Mouse (Mus musculus): ENCODE measurements at regions not wholly inside any gene's neighbourhood (a gene's known extent, or its start where the extent isn't known, plus 50 kb on each side); places are given as distances from the start of the nearest gene placed in this dataset.

DNA sequence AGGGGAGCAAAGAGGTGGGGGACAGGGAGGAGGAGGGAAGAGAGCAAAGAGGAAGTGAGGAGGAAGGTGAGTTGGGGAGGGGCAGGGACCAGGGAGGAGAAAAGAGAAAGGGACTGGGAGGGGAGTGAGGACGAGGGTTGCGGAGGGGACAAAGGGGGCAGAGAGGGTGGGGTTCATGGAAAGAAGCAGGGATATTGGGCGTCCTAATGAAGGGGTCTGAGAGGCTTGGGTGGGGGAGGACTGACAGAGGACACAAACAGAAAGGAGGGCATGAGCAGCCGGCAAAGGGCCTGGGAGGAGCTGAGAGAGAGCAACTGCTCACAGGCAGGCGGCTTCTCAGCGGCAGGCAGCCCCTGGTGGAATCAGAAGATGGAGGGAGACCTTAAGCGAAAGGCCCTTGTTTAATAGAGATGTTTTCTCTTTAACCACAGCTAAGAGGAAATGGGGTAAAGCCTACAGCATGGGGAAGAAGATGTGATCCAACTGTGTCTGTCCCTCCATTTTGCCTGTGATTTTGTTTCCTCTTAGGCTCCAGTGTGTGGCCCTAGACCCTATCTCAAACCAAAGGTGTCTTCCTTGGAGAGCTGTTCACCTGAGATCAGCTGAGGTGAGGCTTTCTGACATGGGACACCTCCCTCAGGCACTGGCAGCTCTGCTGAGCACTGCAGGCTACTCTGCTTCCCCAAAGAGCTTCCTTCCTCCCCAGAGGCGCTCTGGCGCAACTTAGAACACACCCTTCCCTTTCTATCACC lies 203.1 kb downstream of the Pten start:
- TF ChIP-seq MAFK (IDR thresholded peaks at IDR 0.05; ENCODE audit: insufficient read depth, low read depth, low read length) (no peak), HCFC1 (IDR thresholded peaks at IDR 0.05; ENCODE audit: borderline replicate concordance, insufficient read depth, low read length) (no peak), ZNF384 (IDR thresholded peaks at IDR 0.05; ENCODE audit: low read depth, low read length) (no peak), ZC3H11A (IDR thresholded peaks at IDR 0.05; ENCODE audit: borderline replicate concordance, low read depth, low read length) (no peak)

Data from ES-E14 (cell line).